Mouse (Mus musculus): ENCODE data around the gene Pfpl. TPM values are rescaled to one million over a fixed set of nuclear protein-coding genes. Genes with fewer than 3 reads are reported as not detected.

The Pfpl gene
- polyA plus RNA-seq, 1 experiment from 2014 or later = not detected

DNA sequence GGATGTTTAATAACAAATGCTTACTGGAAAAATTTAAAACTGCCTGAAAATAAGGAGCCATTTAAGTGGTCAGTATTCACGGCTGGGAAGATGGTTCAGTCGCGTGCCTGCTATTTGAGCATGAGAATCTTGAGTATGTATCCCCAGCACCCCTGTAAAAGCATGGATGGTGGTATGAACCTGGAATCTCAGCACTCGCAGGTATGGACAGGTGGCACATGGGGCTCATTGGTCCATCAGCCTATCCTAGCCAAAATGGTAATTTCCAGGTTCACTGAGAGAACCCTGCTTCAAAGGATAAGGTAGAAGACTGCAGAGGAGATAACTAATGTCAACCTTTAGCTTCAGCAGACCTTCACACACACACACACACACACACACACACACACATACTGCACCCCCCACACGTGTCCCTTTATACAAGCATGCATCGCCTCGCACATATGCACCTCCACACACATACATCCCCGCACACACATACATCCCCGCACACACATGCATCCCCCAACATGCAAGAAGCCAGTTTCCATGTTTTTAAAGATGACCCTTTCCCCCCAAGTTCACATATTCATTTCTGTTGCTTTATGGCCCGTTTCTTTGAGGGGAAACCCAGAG is 37.9 kb downstream of the Pfpl start:
- 92% methylated on average over 10 of the region's 10 CpGs for WGBS
- Histone ChIP-seq H3K27me3 (replicated peaks) (no peaks in the 10 kb centered on the region), H3K4me3 (replicated peaks) (no peak overlapping the region)

DNA sequence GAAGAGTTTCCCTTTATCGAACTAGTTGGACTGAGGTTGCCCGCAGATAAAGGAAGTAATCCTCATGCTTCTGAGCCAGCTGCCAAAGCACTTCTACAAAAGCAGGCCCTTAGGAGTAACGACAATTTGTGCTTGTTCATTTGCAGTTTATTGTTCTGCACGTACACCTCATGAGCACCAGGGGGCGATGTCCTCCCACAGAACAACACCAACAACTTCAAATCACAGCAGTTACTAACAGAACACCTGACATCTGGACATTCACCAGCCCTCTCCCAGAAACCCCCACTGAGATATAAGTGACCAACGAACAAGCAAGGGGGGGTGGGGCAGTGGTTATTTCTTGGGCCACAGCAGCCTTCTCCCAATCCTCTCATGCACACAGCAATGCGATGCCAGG is 38.5 kb downstream of the Pfpl start:
- no peak overlapping the region for H3K27ac ChIP-seq (replicated peaks)

More for the DNA sequence above, 37.9 kb downstream of the Pfpl start:
- H3K27ac ChIP-seq (replicated peaks) = no peak overlapping the region
- H3K9ac ChIP-seq (replicated peaks) = no peak overlapping the region
- no peaks in the 10 kb centered on the region; the same call in 1 of the 2 replicates for H3K4me1 ChIP-seq
- ATAC-seq (ENCODE audit: low FRiP score) = no peak
- H3K4me2 ChIP-seq = no peak overlapping the region
- no peaks in the 10 kb centered on the region for H3K9me3 ChIP-seq (replicated peaks)
- peaks cover 27% of the 10 kb centered on the region for H3K36me3 ChIP-seq

DNA sequence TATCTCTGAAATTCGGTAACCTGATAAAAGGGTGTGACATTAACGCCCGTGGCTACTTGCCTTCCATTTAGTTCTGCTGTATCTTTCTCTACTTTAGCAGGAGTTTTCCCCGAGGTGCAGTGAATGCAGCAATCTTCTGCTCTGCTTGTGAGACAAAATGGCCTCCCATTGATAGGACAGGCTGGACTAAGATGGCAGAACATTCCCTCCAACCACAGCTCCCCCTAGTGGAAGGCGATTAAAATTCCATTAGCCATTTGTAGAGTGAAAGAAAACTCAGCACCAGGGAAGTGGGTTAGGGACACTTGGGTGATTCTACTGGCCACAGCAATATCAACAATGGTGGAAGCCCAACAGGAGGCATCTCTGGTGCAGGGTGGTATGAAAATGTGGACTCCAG is 39.7 kb downstream of the Pfpl start:
- peaks cover 33% of the 10 kb centered on the region for H3K36me3 ChIP-seq
- no peaks in the 10 kb centered on the region for H3K27me3 ChIP-seq (replicated peaks)
- no peak overlapping the region for H3K27ac ChIP-seq (replicated peaks)
- H3K9me3 ChIP-seq (replicated peaks) = no peaks in the 10 kb centered on the region
- no peak for ATAC-seq (ENCODE audit: low FRiP score)
- no peak overlapping the region for H3K4me2 ChIP-seq
- no peak overlapping the region for H3K4me3 ChIP-seq (replicated peaks)
- H3K4me1 ChIP-seq = no peaks in the 10 kb centered on the region; the same call in 1 of the 2 replicates
- 82% methylated on average over 5 of the region's 5 CpGs for WGBS
- no peak overlapping the region for H3K9ac ChIP-seq (replicated peaks)

More for the DNA sequence above, 38.5 kb downstream of the Pfpl start:
- no peak overlapping the region for H3K4me3 ChIP-seq (replicated peaks)
- peaks cover 27% of the 10 kb centered on the region for H3K36me3 ChIP-seq
- no peak overlapping the region for H3K9ac ChIP-seq (replicated peaks)
- peak; percentile 47; the same call in 1 of the 2 replicates for ATAC-seq (ENCODE audit: low FRiP score)
- no peaks in the 10 kb centered on the region; the same call in 1 of the 2 replicates for H3K4me1 ChIP-seq
- H3K27me3 ChIP-seq (replicated peaks) = no peaks in the 10 kb centered on the region
- WGBS = 26% methylated on average over 7 of the region's 7 CpGs
- no peak overlapping the region for H3K4me2 ChIP-seq
- H3K9me3 ChIP-seq (replicated peaks) = no peaks in the 10 kb centered on the region

DNA sequence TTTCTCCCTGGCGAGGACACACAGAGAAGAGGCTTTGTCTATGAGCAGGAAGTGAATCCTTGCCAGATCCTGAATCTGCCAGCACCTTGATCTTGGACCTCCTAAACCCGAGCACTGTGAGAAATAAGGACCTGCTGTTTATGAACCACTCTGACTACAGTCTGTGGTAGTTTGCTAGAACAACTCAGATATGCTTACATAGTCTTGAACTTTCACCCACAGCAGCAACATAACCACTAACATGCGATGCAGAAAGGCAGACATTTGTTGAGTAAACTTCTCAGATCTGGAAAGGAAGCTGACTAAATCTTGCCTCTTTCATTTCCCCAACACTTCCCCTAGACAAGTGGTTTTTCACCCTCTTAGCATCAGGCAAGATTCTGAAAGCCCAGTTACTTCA is 44.2 kb downstream of the Pfpl start:
- WGBS = 64% methylated on average over 3 of the region's 3 CpGs
- no peak overlapping the region for H3K9ac ChIP-seq (replicated peaks)
- peaks cover 59% of the 10 kb centered on the region for H3K36me3 ChIP-seq
- no peak overlapping the region for H3K4me2 ChIP-seq
- no peak overlapping the region; the same call in 1 of the 2 replicates for H3K27ac ChIP-seq (replicated peaks)
- H3K4me1 ChIP-seq = peaks cover 12% of the 10 kb centered on the region
- no peaks in the 10 kb centered on the region for H3K9me3 ChIP-seq (replicated peaks)
- H3K4me3 ChIP-seq (replicated peaks) = no peak overlapping the region
- no peak for ATAC-seq (ENCODE audit: low FRiP score)
- no peaks in the 10 kb centered on the region for H3K27me3 ChIP-seq (replicated peaks)

DNA sequence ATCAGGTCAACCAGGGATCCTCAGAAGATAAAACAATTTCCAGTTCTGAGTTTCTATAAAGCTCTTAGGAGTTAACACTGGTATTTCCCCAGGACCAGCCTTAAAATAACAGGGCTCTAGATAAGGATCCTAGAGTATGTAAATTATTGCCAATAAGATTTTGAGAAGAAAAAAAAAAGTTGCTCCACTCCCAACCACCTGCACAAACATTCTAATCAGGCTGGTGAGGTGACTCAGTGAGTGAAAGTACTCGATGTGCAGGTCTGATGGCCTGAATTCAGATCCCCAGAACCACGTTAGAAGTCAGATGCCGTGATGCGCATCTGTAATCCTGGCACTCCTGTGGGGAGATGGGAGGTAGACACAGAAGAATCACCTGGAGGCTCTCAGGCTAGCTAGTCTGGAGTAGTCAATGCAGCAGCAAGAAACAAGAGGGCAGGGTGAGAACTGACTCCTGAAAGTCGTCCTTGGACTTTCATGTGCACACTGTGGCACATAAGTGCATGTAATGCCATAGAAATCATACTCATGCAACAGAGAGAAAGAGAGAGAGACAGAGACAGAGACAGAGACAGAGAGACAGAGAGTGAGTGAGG is 44.8 kb downstream of the Pfpl start:
- H3K9me3 ChIP-seq (replicated peaks) = no peaks in the 10 kb centered on the region
- no peak overlapping the region for H3K9ac ChIP-seq (replicated peaks)
- ATAC-seq (ENCODE audit: low FRiP score) = no peak
- no peak overlapping the region for H3K27ac ChIP-seq (replicated peaks)
- H3K27me3 ChIP-seq (replicated peaks) = no peaks in the 10 kb centered on the region
- H3K4me2 ChIP-seq = no peak overlapping the region
- peaks cover 16% of the 10 kb centered on the region for H3K4me1 ChIP-seq
- peaks cover 58% of the 10 kb centered on the region for H3K36me3 ChIP-seq
- H3K4me3 ChIP-seq (replicated peaks) = no peak overlapping the region
- WGBS = 84% methylated on average over 5 of the region's 5 CpGs

DNA sequence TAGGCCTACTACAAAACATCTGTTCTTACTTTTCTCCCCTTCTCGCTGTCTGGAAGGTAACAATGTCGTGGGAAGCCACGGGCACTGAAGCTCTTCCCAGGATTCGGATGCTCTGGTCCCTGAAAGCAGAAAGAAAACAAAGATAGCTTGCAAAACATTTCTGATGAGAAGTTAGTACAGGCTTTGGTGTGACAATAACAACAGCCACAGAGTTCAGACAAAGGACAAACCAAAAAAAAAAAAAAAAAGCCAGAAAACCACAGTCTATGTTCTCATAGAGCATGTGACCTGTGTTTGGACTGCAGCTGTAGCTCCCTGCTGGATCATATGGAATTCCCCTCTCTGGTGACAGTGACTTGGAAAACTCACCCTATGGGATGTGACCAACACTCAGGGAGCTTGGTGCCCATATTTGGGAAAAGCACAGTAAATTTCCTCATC is 45.5 kb downstream of the Pfpl start:
- 84% methylated on average over 4 of the region's 4 CpGs for WGBS
- H3K36me3 ChIP-seq = peaks cover 58% of the 10 kb centered on the region
- no peak overlapping the region for H3K4me3 ChIP-seq (replicated peaks)
- H3K27ac ChIP-seq (replicated peaks) = no peak overlapping the region
- ATAC-seq (ENCODE audit: low FRiP score) = no peak
- H3K4me2 ChIP-seq = no peak overlapping the region
- H3K9me3 ChIP-seq (replicated peaks) = no peaks in the 10 kb centered on the region
- H3K9ac ChIP-seq (replicated peaks) = no peak overlapping the region
- peaks cover 16% of the 10 kb centered on the region for H3K4me1 ChIP-seq
- H3K27me3 ChIP-seq (replicated peaks) = no peaks in the 10 kb centered on the region

DNA sequence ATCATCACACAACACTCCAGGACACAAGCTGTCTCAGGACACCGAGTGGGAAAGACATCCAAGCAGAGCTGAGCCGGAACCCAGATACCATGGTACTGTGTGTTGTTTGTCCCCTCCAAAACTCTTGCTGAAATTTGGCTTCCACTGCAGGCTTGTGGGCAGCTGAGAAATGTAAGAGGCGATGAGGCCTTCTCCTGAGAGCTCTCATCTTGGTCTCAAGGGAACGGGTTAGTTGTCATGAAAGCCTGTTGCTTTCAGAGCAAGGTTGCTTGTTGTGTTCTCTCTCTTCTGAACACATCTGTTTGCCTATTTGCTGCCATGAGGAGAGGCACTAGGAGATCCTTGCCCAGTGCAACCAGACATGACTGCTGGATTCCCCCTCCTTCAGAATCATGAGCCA is 46.2 kb downstream of the Pfpl start:
- Histone ChIP-seq H3K4me3 (replicated peaks) (no peak overlapping the region), H3K9ac (replicated peaks) (no peak overlapping the region), H3K36me3 (peaks cover 58% of the 10 kb centered on the region), H3K4me1 (peaks cover 20% of the 10 kb centered on the region), H3K4me2 (no peak overlapping the region), H3K27ac (replicated peaks) (no peak overlapping the region), H3K27me3 (replicated peaks) (no peaks in the 10 kb centered on the region), H3K9me3 (replicated peaks) (no peaks in the 10 kb centered on the region)
- ATAC-seq (ENCODE audit: low FRiP score) = no peak
- WGBS = 87% methylated on average over 4 of the region's 4 CpGs

DNA sequence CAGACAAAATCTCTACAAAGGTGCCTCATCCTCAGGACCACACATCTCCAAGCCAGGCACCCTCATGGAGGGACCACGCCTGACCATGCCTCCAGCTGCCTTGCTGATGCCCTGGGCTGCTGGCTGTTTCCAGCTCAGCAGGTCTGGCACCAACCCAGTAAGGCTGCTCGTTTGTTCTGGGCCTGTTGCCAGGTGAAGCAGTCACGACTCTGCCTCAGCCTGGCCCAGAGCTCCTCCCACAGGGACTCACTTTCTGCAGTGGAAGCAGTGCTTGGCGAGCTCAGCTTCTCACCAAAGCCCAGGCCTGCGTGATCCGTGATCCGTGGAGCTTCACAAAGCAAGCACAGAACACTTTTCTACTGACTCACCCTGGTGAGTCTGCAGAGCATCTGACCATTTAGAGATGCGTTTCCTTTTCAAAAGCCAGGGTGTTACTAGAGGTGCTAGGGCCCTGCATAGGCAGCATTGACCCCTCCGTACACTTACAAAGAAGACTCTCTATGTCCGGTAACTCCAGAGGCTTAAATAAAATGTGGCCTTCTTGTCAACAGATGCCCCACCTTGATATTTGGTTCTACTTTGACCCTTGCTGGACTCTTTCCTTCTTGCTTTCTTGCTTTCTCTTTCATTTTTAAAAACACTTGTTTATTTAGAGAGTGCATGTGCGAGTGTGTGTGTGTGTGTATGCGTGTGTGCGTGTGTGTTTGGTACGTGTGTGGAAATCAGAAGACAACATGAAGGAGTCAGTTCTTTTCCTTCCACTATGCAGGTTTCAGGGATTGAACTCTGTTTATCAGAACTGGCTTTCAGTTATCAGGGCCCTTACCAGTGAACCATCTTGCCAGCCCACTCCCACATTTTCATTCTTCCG is 47.9 kb downstream of the Pfpl start:
- peak overlapping the region; percentile 77 for H3K27ac ChIP-seq (replicated peaks)
- no peak overlapping the region for H3K9ac ChIP-seq (replicated peaks)
- H3K27me3 ChIP-seq (replicated peaks) = no peaks in the 10 kb centered on the region
- no peak overlapping the region for H3K4me2 ChIP-seq
- ATAC-seq (ENCODE audit: low FRiP score) = peak; percentile 92
- WGBS = 59% methylated on average over 15 of the region's 15 CpGs
- H3K9me3 ChIP-seq (replicated peaks) = no peaks in the 10 kb centered on the region
- peaks cover 20% of the 10 kb centered on the region for H3K4me1 ChIP-seq
- no peak overlapping the region for H3K4me3 ChIP-seq (replicated peaks)
- peaks cover 68% of the 10 kb centered on the region for H3K36me3 ChIP-seq

DNA sequence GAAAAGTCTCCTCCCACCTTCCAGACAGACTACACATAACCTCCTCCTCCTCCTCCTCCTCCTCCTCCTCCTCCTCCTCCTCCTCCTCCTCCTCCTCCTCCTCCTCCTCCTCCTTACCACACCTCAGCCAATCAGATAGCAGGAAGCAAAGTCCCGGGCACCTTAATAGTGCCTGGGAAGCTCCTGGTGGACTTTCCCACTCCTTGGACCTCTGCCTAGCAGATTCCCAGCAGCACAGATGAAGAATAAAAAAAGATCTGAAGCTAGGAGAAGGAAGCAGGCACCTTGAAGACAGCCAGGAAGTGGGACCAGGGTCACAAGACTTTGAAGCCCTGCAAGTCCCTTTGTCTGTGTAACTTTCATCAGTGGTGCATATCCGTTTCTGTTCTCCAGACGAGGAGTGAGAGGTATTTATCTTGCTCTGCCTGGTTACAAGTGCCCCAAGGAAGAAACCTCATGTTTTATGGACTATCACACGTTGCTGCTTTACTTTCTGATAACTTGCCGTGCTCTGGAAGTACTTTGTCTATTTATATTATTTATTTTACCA is 49.1 kb downstream of the Pfpl start:
- no peaks in the 10 kb centered on the region for H3K27me3 ChIP-seq (replicated peaks)
- H3K4me2 ChIP-seq = no peak overlapping the region
- no peak overlapping the region for H3K9ac ChIP-seq (replicated peaks)
- H3K36me3 ChIP-seq = peaks cover 74% of the 10 kb centered on the region
- no peak for ATAC-seq (ENCODE audit: low FRiP score)
- H3K27ac ChIP-seq (replicated peaks) = no peak overlapping the region
- no peaks in the 10 kb centered on the region for H3K9me3 ChIP-seq (replicated peaks)
- WGBS = 54% methylated on average over 5 of the region's 5 CpGs
- no peak overlapping the region for H3K4me3 ChIP-seq (replicated peaks)
- peaks cover 20% of the 10 kb centered on the region for H3K4me1 ChIP-seq

DNA sequence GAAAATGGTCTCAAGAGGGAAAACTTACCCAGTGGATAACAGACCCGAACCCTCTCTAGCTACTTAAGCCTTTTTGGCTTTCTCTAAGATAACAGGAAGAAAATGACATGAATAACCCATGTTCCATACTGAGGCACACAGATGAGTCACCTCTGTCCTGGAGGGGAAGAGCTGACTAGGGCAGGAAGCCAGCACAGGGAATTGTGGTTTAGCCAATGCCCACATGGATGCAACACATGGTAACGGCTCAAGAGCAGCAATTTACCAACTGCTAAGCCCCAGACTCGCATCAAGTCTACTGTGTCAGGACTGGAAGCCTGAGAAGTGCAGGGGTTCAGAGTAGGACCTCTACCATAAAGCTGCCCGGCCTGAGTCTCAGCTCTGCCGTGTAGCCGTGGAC is 50.7 kb downstream of the Pfpl start:
- H3K27ac ChIP-seq (replicated peaks) = no peak overlapping the region
- H3K9ac ChIP-seq (replicated peaks) = no peak overlapping the region
- H3K9me3 ChIP-seq (replicated peaks) = no peaks in the 10 kb centered on the region
- 86% methylated on average over 6 of the region's 6 CpGs for WGBS
- peaks cover 77% of the 10 kb centered on the region for H3K36me3 ChIP-seq
- no peak overlapping the region for H3K4me2 ChIP-seq
- peaks cover 20% of the 10 kb centered on the region for H3K4me1 ChIP-seq
- ATAC-seq (ENCODE audit: low FRiP score) = no peak
- H3K4me3 ChIP-seq (replicated peaks) = no peak overlapping the region
- H3K27me3 ChIP-seq (replicated peaks) = no peaks in the 10 kb centered on the region

All from neural tube, embryonic 15.5 days (tissue).